Mouse (Mus musculus): ENCODE data around the gene Pgls. TPM values are rescaled to one million over a fixed set of nuclear protein-coding genes. Genes with fewer than 3 reads are reported as not detected.
A peak's percentile ranks its signal among the peaks of the same experiment; 100 is the strongest.

Gene Pgls
- polyA plus RNA-seq, 1 experiment from 2014 or later = 218 TPM

DNA sequence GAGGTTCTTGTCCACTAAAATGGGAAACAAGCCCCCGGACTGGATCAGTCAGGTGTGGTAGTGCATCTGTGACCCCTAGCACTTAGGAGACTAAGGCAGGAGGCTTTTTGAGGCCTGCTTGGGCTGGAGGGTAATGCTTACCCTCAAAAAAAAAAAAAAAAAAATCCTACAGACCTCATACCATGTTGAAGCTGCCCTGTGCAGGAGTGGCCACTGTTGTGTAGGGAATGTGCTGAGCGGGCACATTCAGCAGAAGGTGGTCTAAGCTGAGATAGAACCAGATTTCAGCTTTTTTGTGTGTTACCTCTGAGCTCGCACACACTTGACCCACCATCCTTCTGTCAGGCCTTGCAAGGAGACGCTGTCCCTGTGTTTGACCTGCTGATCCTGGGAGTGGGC, 2.3 kb downstream of the Pgls start:
- H3K4me1 ChIP-seq (replicated peaks; ENCODE audit: control insufficient read depth, insufficient read depth, low read length) = peaks cover 21% of the 10 kb centered on the region
- H3K4me2 ChIP-seq (ENCODE audit: low read depth, low read length) = no peak overlapping the region
- no peak overlapping the region for H3K4me3 ChIP-seq (ENCODE audit: low read length)
- no peaks in the 10 kb centered on the region for H3K9me3 ChIP-seq (ENCODE audit: control insufficient read depth, low read length)
- no peaks in the 10 kb centered on the region for H3K36me3 ChIP-seq (ENCODE audit: control insufficient read depth, insufficient read depth, low read length)
- no peaks in the 10 kb centered on the region for H3K27me3 ChIP-seq (ENCODE audit: control insufficient read depth, insufficient read depth, low read depth, low read length)
- H3K9ac ChIP-seq (ENCODE audit: low read length) = no peak overlapping the region
- ATAC-seq (ENCODE audit: low read depth) = no peak
- H3K27ac ChIP-seq (ENCODE audit: low read length) = no peak overlapping the region
- WGBS = 96% methylated on average over 4 of the region's 4 CpGs

DNA sequence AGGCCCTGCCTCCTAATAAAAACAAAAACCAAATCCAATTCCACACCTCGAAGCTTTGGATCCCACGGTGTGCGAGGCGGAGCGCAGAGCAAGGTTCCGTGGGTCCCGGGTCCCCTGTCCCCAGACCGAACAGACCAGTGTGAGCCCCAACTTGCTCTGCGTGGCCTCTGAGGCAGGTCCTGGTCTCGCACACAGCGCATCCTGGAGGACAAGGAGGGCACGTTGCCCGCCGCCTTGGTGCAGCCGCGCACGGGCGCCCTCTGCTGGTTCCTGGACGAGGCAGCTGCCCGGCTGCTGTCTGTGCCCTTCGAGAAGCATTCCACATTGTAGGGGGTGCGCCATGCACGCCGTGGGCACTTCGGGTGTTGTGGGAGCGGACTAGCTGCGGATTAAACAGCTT, 3.9 kb downstream of the Pgls start:
- ATAC-seq (ENCODE audit: low read depth) = peak; percentile 26
- Histone ChIP-seq H3K4me1 (replicated peaks; ENCODE audit: control insufficient read depth, insufficient read depth, low read length) (peaks cover 20% of the 10 kb centered on the region), H3K4me3 (ENCODE audit: low read length) (no peak overlapping the region), H3K9me3 (ENCODE audit: control insufficient read depth, low read length) (no peaks in the 10 kb centered on the region), H3K27ac (ENCODE audit: low read length) (no peak overlapping the region), H3K4me2 (ENCODE audit: low read depth, low read length) (peak overlapping the region; percentile 1; the same call in 1 of the 2 replicates), H3K27me3 (ENCODE audit: control insufficient read depth, insufficient read depth, low read depth, low read length) (peaks cover 2% of the 10 kb centered on the region; the same call in 1 of the 2 replicates), H3K36me3 (ENCODE audit: control insufficient read depth, insufficient read depth, low read length) (no peaks in the 10 kb centered on the region), H3K9ac (ENCODE audit: low read length) (no peak overlapping the region; the same call in 1 of the 2 replicates)
- 8% methylated on average over 27 of the region's 27 CpGs for WGBS

DNA sequence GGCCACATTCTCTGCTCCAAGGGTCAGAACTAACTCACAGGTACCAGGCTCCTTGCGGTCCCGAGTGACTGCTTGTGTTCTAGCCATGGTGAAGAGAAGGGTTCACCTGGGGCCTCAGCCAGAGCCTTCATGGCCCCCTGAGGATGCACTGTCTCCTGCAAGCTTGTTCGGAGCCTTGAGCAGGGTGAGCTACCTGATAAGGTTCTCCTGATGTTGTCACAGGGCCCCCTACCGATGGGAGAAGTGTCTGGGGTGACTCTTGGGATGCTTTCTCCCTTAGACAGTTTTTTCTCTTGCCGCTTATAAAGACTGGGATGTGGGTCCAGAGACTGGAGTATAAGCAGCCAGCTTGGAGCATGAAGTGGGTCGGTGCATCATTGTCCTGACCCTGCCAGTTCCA, 4.4 kb downstream of the Pgls start:
- no peak for ATAC-seq (ENCODE audit: low read depth)
- 52% methylated on average over 6 of the region's 6 CpGs for WGBS
- Histone ChIP-seq H3K9ac (ENCODE audit: low read length) (no peak overlapping the region; the same call in 1 of the 2 replicates), H3K9me3 (ENCODE audit: control insufficient read depth, low read length) (no peaks in the 10 kb centered on the region), H3K4me1 (replicated peaks; ENCODE audit: control insufficient read depth, insufficient read depth, low read length) (peaks cover 15% of the 10 kb centered on the region), H3K36me3 (ENCODE audit: control insufficient read depth, insufficient read depth, low read length) (no peaks in the 10 kb centered on the region), H3K4me2 (ENCODE audit: low read depth, low read length) (no peak overlapping the region), H3K4me3 (ENCODE audit: low read length) (no peak overlapping the region), H3K27me3 (ENCODE audit: control insufficient read depth, insufficient read depth, low read depth, low read length) (peaks cover 5% of the 10 kb centered on the region; the same call in 1 of the 2 replicates), H3K27ac (ENCODE audit: low read length) (no peak overlapping the region)

DNA sequence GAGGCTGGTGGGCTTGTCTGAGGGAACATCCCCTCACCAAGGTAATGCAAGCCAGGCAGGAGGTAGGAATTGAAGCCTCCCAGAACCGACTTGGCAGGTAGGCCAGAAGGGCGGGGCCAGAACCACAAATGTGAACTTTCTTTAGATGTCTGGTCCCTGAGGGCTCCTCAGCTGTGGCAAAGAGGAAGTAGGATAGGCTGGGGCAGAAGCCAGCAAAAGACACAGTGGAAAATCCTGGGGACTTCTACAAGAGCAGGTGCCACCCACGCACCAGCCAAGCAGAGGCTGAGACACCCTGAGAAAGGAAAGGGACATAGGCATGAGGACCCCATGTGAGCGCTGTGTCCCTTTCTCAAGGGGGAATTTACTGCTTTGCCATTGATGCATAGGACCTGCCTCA, 4.8 kb downstream of the Pgls start:
- Histone ChIP-seq H3K27ac (ENCODE audit: low read length) (no peak overlapping the region), H3K9ac (ENCODE audit: low read length) (no peak overlapping the region), H3K4me3 (ENCODE audit: low read length) (no peak overlapping the region), H3K4me2 (ENCODE audit: low read depth, low read length) (no peak overlapping the region), H3K4me1 (replicated peaks; ENCODE audit: control insufficient read depth, insufficient read depth, low read length) (peaks cover 15% of the 10 kb centered on the region), H3K36me3 (ENCODE audit: control insufficient read depth, insufficient read depth, low read length) (no peaks in the 10 kb centered on the region), H3K27me3 (ENCODE audit: control insufficient read depth, insufficient read depth, low read depth, low read length) (peaks cover 9% of the 10 kb centered on the region; the same call in 1 of the 2 replicates), H3K9me3 (ENCODE audit: control insufficient read depth, low read length) (no peaks in the 10 kb centered on the region)
- WGBS = 75% methylated on average over 4 of the region's 4 CpGs
- no peak for ATAC-seq (ENCODE audit: low read depth)

DNA sequence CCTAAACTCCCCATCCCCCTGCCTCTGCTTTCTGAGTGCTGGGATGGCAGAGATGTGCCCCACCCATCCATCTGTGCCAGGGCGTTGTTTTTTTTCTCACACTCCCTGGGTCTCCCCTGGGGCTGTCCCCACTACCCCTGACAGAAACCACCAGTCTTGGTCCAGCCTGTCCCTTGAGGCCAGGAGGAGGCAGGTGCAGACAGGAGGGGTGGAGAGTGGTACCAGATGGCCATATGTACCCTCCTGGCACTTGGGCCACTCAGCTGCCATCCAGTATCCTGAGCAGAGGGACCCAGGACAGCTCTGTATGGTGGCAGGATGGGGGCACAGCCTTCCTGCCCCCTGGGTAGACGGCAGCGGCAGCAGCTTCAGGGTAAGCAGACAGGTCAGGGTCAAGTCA, 5.5 kb downstream of the Pgls start, which contains the start of gene Fam129c:
Fam129c (plus strand) TSS at position 198 of the 400 bp plus-strand sequence.
- 84% methylated on average over 3 of the region's 3 CpGs for WGBS
- ATAC-seq (ENCODE audit: low read depth) = no peak
- H3K9ac ChIP-seq (ENCODE audit: low read length) = no peak within 1 kb of the TSS

DNA sequence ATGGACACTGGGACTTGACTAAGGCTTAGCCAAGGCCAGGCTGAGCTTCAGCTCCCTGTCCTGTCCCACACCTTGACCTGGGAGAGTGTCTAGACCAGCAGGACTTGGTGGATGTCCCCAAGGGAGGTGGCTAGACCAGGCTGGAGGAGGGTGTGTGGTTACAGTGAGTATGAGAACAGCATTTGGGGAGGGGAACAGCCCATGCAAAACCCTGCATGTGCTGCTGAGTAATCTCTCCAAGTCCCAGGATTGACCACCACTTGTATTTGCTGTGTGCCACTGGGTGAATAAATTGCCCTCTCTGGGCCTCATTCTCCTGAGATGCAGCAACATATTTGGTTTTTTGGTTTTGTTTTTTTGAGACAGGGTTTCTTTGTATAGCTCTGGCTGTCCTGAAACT, 6.4 kb downstream of the Pgls start:
- no peak overlapping the region for H3K27ac ChIP-seq (ENCODE audit: low read length)
- no peak overlapping the region for H3K4me2 ChIP-seq (ENCODE audit: low read depth, low read length)
- no peak for ATAC-seq (ENCODE audit: low read depth)

More for the DNA sequence above, 5.5 kb downstream of the Pgls start, which contains the start of gene Fam129c:
- H3K4me2 ChIP-seq (ENCODE audit: low read depth, low read length) = no peak within 1 kb of the TSS
- H3K4me1 ChIP-seq (replicated peaks; ENCODE audit: control insufficient read depth, insufficient read depth, low read length) = peaks cover 20% of the 10 kb centered on the region
- H3K36me3 ChIP-seq (ENCODE audit: control insufficient read depth, insufficient read depth, low read length) = no peaks in the 10 kb centered on the region
- no peak within 1 kb of the TSS for H3K27ac ChIP-seq (ENCODE audit: low read length)
- no peak within 1 kb of the TSS for H3K4me3 ChIP-seq (ENCODE audit: low read length)
- no peaks in the 10 kb centered on the region for H3K9me3 ChIP-seq (ENCODE audit: control insufficient read depth, low read length)
- H3K27me3 ChIP-seq (ENCODE audit: control insufficient read depth, insufficient read depth, low read depth, low read length) = peaks cover 15% of the 10 kb centered on the region

DNA sequence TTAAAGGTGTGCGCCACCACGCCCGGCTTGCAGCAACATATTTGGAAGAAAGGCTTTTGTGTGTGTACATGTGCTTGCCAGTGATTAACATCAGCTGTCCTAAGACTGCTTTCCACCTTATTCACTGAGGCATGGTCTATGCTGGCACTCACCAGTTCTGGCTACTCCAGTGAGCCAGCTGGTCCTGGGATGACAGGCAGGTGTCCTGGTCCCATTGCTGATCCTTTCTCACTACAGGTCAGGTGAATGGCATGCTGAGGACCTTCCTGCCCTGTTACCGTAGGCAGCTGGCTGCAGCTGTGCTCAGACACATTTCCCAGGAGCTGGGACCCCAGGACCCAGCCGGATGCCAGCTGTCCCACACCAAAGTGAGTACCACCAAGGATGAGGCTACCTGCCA, 6.9 kb downstream of the Pgls start:
- H3K9me3 ChIP-seq (ENCODE audit: control insufficient read depth, low read length) = no peaks in the 10 kb centered on the region
- H3K9ac ChIP-seq (ENCODE audit: low read length) = no peak overlapping the region
- peaks cover 19% of the 10 kb centered on the region for H3K27me3 ChIP-seq (ENCODE audit: control insufficient read depth, insufficient read depth, low read depth, low read length)
- H3K27ac ChIP-seq (ENCODE audit: low read length) = no peak overlapping the region
- peaks cover 20% of the 10 kb centered on the region for H3K4me1 ChIP-seq (replicated peaks; ENCODE audit: control insufficient read depth, insufficient read depth, low read length)
- no peak for ATAC-seq (ENCODE audit: low read depth)
- H3K4me2 ChIP-seq (ENCODE audit: low read depth, low read length) = no peak overlapping the region
- WGBS = 88% methylated on average over 5 of the region's 5 CpGs
- no peaks in the 10 kb centered on the region for H3K36me3 ChIP-seq (ENCODE audit: control insufficient read depth, insufficient read depth, low read length)
- H3K4me3 ChIP-seq (ENCODE audit: low read length) = no peak overlapping the region

More for the DNA sequence above, 6.4 kb downstream of the Pgls start:
- H3K9me3 ChIP-seq (ENCODE audit: control insufficient read depth, low read length) = no peaks in the 10 kb centered on the region
- no peak overlapping the region for H3K9ac ChIP-seq (ENCODE audit: low read length)
- peaks cover 21% of the 10 kb centered on the region for H3K4me1 ChIP-seq (replicated peaks; ENCODE audit: control insufficient read depth, insufficient read depth, low read length)
- peaks cover 19% of the 10 kb centered on the region for H3K27me3 ChIP-seq (ENCODE audit: control insufficient read depth, insufficient read depth, low read depth, low read length)
- H3K36me3 ChIP-seq (ENCODE audit: control insufficient read depth, insufficient read depth, low read length) = no peaks in the 10 kb centered on the region
- H3K4me3 ChIP-seq (ENCODE audit: low read length) = no peak overlapping the region

DNA sequence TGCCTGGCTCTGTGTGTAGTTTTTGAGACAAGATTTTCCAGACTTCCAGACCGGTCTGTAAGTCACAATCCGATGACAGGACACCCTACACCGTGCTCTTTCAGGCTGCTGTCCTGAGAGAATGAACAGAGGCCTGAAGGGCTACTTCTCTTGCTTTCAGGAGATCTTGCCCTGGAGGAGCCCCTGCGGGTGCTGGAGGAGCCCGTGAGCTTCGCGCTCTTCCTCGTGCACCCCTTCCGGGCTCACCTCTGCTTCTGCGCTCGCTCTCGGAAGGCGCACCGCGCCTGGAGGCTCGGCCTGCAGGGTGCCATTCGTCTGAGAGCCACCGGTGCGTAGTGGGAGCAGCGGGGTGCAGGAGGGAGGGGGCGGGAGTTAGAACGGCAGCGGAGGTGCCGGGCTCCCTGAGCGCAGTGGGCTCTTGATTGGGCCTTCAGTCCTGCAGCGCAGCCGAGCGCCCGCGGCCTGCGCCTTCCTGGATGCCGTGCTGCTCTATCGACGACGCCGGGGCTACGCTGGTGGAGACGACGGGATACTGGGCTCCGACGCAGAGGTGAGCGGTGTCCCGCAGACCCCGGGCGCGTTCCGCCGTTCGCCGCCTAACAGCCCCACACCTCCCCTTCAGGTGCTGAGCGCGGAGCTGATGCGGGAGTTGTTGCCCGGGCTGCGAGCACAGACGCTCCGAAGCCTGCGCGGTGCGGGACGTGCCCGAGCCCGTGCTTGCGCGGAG, 10.1 kb downstream of the Pgls start:
- peaks cover 19% of the 10 kb centered on the region for H3K27me3 ChIP-seq (ENCODE audit: control insufficient read depth, insufficient read depth, low read depth, low read length)
- H3K27ac ChIP-seq (ENCODE audit: low read length) = no peak overlapping the region
- H3K4me3 ChIP-seq (ENCODE audit: low read length) = peak overlapping the region; percentile 37
- H3K4me2 ChIP-seq (ENCODE audit: low read depth, low read length) = peak overlapping the region; percentile 63
- H3K9ac ChIP-seq (ENCODE audit: low read length) = peak overlapping the region; percentile 50
- ATAC-seq (ENCODE audit: low read depth) = peak; percentile 35
- H3K36me3 ChIP-seq (ENCODE audit: control insufficient read depth, insufficient read depth, low read length) = no peaks in the 10 kb centered on the region
- no peaks in the 10 kb centered on the region for H3K9me3 ChIP-seq (ENCODE audit: control insufficient read depth, low read length)
- peaks cover 17% of the 10 kb centered on the region for H3K4me1 ChIP-seq (replicated peaks; ENCODE audit: control insufficient read depth, insufficient read depth, low read length)
- 3% methylated on average over 65 of the region's 65 CpGs for WGBS

DNA sequence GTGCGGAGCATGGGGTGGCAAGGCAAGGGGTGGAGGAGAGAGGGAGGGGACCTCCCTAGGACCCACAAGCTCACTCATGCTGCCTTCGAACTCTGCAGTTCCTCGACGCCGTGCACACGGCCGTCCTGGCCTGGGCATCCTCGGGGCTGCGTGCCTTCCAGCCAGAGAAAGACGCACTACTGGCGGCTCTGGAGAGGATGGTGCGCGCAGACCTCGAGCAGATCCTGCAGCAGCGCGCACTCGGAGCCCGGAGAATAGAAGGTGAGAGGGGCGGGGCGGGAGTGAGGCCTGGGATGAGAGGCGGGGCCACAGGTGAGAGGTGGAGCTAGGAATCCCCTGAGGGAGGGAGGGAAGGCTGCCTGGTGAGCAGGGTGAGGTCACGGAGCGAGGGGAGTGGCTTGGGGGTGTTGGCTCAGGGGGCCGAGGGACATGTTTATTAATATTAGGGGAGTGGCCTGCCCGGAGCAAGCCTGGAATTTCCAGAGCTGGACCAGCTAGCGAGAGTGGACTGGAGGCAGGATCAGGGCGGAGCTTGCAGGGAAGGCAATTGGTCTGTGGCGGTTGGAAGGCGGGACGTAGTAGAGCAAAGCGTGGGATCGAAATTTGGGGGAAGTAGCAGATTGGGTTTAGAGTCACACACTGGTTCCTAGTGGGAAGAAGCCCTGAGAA, 10.8 kb downstream of the Pgls start:
- no peaks in the 10 kb centered on the region for H3K36me3 ChIP-seq (ENCODE audit: control insufficient read depth, insufficient read depth, low read length)
- no peaks in the 10 kb centered on the region for H3K9me3 ChIP-seq (ENCODE audit: control insufficient read depth, low read length)
- ATAC-seq (ENCODE audit: low read depth) = peak; percentile 93
- peaks cover 19% of the 10 kb centered on the region for H3K27me3 ChIP-seq (ENCODE audit: control insufficient read depth, insufficient read depth, low read depth, low read length)
- peak overlapping the region; percentile 63 for H3K4me2 ChIP-seq (ENCODE audit: low read depth, low read length)
- no peak overlapping the region for H3K27ac ChIP-seq (ENCODE audit: low read length)
- peak overlapping the region; percentile 37 for H3K4me3 ChIP-seq (ENCODE audit: low read length)
- H3K4me1 ChIP-seq (replicated peaks; ENCODE audit: control insufficient read depth, insufficient read depth, low read length) = peaks cover 17% of the 10 kb centered on the region
- 2% methylated on average over 32 of the region's 32 CpGs for WGBS
- H3K9ac ChIP-seq (ENCODE audit: low read length) = peak overlapping the region; percentile 50

All from lung, embryonic 16.5 days (tissue).